Mouse (Mus musculus) layer of hippocampus, postnatal 14 days (tissue): ENCODE measurements at regions not wholly inside any gene's neighbourhood (a gene's known extent, or its start where the extent isn't known, plus 50 kb on each side); places are given as distances from the start of the nearest gene placed in this dataset.

ENCODE experiments used
- DNase-seq, 2 experiments: peaks; one replicate each; pipeline ENCODE4 v3.0.0; 2021 to 2022; ENCODE audit warnings: low spot score in 2 of 2, mixed read lengths in 1 of 2
- microRNA-seq, 2 experiments: library from miRNA; unstranded; fragments of <30 nt; microRNA quantifications; one replicate each; pipeline ENCODE4 v1.2.0; 2021

DNA sequence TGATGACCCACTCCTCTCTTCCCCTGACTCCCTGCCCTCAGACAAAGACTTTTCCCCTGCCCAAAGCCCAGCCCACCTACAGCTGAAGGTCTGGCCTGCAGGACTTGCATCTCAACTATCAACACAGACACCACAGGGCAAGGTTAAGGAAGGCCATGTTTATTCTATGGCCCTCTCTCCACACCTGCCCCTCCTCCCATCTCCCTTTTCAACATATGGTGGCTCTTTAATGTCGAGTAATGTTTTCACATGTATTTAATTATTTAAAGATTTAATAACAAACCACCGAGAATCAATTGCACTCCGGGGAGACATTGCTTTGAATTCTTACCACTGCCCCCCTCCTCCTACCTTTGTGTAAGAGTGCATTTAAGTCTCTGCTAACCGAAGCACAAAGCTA is 273.6 kb downstream of the Lrig3 start:
- DNase-seq, result no peak

Small RNAs in the stretch of these regions (microRNA-seq; reads per million reads assigned to microRNA genes)
- gene Mir378d, result 1.7 to 2.7 reads per million in 2 experiments
